Mouse (Mus musculus): ENCODE results near the gene Lilra5.

DNA sequence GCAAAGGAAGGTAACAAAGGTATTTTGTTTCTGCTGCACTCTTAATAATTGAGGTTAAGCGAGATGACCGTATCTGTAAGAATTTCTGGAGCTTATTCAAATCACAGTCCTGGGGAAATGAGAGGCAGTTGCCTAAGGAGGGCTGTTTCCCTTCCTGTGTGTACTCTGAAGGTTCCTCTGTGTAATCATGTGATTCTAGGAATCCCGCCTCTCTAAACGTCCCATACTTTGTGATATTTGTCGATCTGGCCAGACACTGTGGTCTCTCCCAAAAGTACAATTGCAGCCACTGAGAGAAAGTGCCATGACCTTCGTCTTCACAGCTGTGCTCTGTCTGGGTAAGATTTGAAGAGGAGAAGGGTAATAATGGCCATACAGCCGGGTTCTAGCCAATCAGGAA is at the start of gene Lilra5:
- TF ChIP-seq CTCF (conservative IDR thresholded peaks at IDR 0.05; ENCODE audit: low read length) (no peak), NANOG (IDR thresholded peaks at IDR 0.05; ENCODE audit: borderline replicate concordance, low read length) (no peak)
